Mouse (Mus musculus): ENCODE data around the gene Npl.

DNA sequence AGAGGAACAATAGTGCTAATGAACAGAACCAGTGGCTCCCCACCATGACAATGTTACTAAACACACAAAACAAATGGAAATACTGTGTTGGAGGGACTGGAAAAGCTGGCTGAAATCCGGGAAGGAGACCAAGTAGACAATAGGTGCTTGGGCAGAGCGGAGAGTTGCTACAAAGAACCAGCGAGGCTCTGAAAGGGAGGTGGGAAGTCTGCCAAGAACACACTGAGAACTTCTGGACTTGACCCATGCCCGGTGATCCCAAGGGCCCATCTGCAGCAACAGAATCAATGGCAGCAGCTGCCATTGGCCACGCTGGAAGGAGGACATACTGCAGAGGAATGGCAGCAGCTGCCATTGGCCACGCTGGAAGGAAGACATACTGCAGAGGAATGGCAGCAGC is 43.6 kb downstream of the Npl start:
- TF ChIP-seq CTCF (IDR thresholded peaks at IDR 0.05; ENCODE audit: low read depth, low read length) (no peak), POLR2A (IDR thresholded peaks at IDR 0.05; ENCODE audit: borderline replicate concordance, low read depth, low read length) (no peak)

All from bone marrow macrophage, adult 2 months (primary cell).